Mouse (Mus musculus) CH12.LX (cell line): ENCODE measurements around the gene Nedd4. TPM values are rescaled to one million over a fixed set of nuclear protein-coding genes. Genes with fewer than 3 reads are reported as not detected.

Experiments used
- DNase-seq: peaks from one replicate; pipeline ENCODE4 v3.0.0-alpha.2; 2013; ENCODE audit errors: extremely low read depth
- H3K27ac ChIP-seq: 2 replicates; pipeline ENCODE4 v1.5.1; 2012; ENCODE audit warnings: low read depth, mild to moderate bottlenecking, control low read depth, moderate library complexity; ENCODE audit not compliant: insufficient read depth
- H3K27me3 ChIP-seq: replicated peaks from 2 replicates; pipeline ENCODE3; 2012; ENCODE audit warnings: inconsistent platforms
- H3K36me3 ChIP-seq, 2 experiments: replicated peaks in 1 of 2; 2 replicates each; pipeline versions ENCODE3 to v1.6.1; 2012; ENCODE audit warnings: inconsistent platforms in 1 of 2, low read length in 1 of 2, mild to moderate bottlenecking in 1 of 2, mixed read lengths in 1 of 2, moderate library complexity in 1 of 2; ENCODE audit not compliant: control insufficient read depth in 1 of 2, insufficient read depth in 1 of 2
- H3K4me1 ChIP-seq, 2 experiments: 2 replicates each; pipeline ENCODE4 v1.6.1; 2012; ENCODE audit warnings: inconsistent platforms in 1 of 2, moderate library complexity in 1 of 2; ENCODE audit not compliant: insufficient read depth in 2 of 2, control insufficient read depth in 1 of 2
- H3K4me2 ChIP-seq: 2 replicates; pipeline ENCODE4 v1.6.1; 2012; ENCODE audit warnings: low read depth, mild to moderate bottlenecking, control low read depth; ENCODE audit not compliant: poor library complexity, insufficient read depth, severe bottlenecking
- H3K4me3 ChIP-seq, 3 experiments: fragments of 150-350 bp in 1 of 3; sonication (generic) in 1 of 3; replicated peaks in 1 of 3; 2 replicates each; pipeline versions ENCODE3 to v1.5.1; 2011 to 2012; ENCODE audit warnings: low read depth in 2 of 3, low read length in 2 of 3, mild to moderate bottlenecking in 2 of 3, moderate library complexity in 2 of 3, control low read depth in 1 of 3, improper control_type of control experiment in 1 of 3, inconsistent platforms in 1 of 3, mixed read lengths in 1 of 3; ENCODE audit not compliant: poor library complexity in 1 of 3
- H3K79me2 ChIP-seq: replicated peaks from 2 replicates; pipeline ENCODE4 v1.6.1; 2012; ENCODE audit warnings: mild to moderate bottlenecking, moderate library complexity; ENCODE audit not compliant: control insufficient read depth, poor library complexity, insufficient read depth, severe bottlenecking; ENCODE audit errors: extremely low read depth
- H3K9ac ChIP-seq: 2 replicates; pipeline ENCODE4 v1.6.1; 2012; ENCODE audit warnings: low read depth, mild to moderate bottlenecking, control low read depth, moderate library complexity; ENCODE audit not compliant: insufficient read depth
- H3K9me3 ChIP-seq: replicated peaks from 2 replicates; pipeline ENCODE3; 2012; ENCODE audit warnings: low read length, inconsistent platforms, mixed read lengths
- EP300 ChIP-seq: IDR thresholded peaks from 2 replicates; pipeline ENCODE4 v1.6.1; 2011; ENCODE audit warnings: low read length, improper control_type of control experiment
- IRF4 ChIP-seq: IDR thresholded peaks from 2 replicates; pipeline ENCODE4 v1.6.1; 2014; ENCODE audit warnings: low read depth, mild to moderate bottlenecking, inconsistent platforms, low read length, improper control_type of control experiment
- KAT2A ChIP-seq: IDR thresholded peaks from 2 replicates; pipeline ENCODE4 v1.6.1; 2012; ENCODE audit warnings: low read length, improper control_type of control experiment, inconsistent platforms; ENCODE audit not compliant: insufficient replicate concordance
- MXI1 ChIP-seq: IDR thresholded peaks from 2 replicates; pipeline ENCODE4 v1.6.1; 2011; ENCODE audit warnings: mild to moderate bottlenecking, low read depth, low read length, improper control_type of control experiment
- SMC3 ChIP-seq: IDR thresholded peaks from 2 replicates; pipeline ENCODE4 v1.6.1; 2011; ENCODE audit warnings: low read depth, low read length, improper control_type of control experiment
- TBP ChIP-seq: conservative IDR thresholded peaks from 2 replicates; pipeline ENCODE4 v1.6.1; 2011; ENCODE audit warnings: low read depth, low read length, improper control_type of control experiment
- TCF12 ChIP-seq: IDR thresholded peaks from 2 replicates; pipeline ENCODE4 v1.6.1; 2014; ENCODE audit warnings: low read depth, mild to moderate bottlenecking, inconsistent platforms, low read length, improper control_type of control experiment
- ZKSCAN1 ChIP-seq: IDR thresholded peaks from 2 replicates; pipeline ENCODE4 v1.6.1; 2012; ENCODE audit warnings: low read depth, inconsistent platforms, low read length, improper control_type of control experiment, borderline replicate concordance
- dilution Hi-C: fragments of 300-500 bp; cut with MboI; formaldehyde crosslinking; loops from 2 replicates; pipeline ENCODE4 v1.14.3; 2020; ENCODE audit warnings: low sequenced_read_pairs; ENCODE audit not compliant: extremely low pct_unique_long_range_greater_than_20kb, extremely low pct_ligation_motif_present
- in situ Hi-C: fragments of 300-500 bp; cut with MboI; formaldehyde crosslinking; loops from 3 replicates; pipeline ENCODE4 v1.14.3; 2019; ENCODE audit warnings: low sequenced_read_pairs, low pct_ligation_motif_present, low pct_unique_long_range_greater_than_20kb, mixed read lengths
- polyA plus RNA-seq: library from polyadenylated mRNA; unstranded; fragments of >175 nt; gene quantifications from 2 replicates; pipeline ENCODE4 v1.2.1, GENCODE M21; 2012; ENCODE audit warnings: low read depth; ENCODE audit not compliant: insufficient read length
- total RNA-seq, 2 experiments: library from RNA; depleted of rRNA; stranded (reverse); fragments of 300-350 nt in 1 of 2; fragments of >200 nt in 1 of 2; gene quantifications; 2 replicates each; pipeline ENCODE4 v1.2.3; 2012 to 2014

The Nedd4 gene
- total and polyA plus RNA-seq, 3 experiments, result 56.9 to 211 (median 206) TPM

GRCm38 (mm10) chr9:72797136-72797621, 135.0 kb downstream of the Nedd4 start:
- Histone ChIP-seq H3K4me2 (peak overlapping the region; percentile 17), H3K9me3 (no peaks in the 10 kb centered on the region), H3K79me2 (no peaks in the 10 kb centered on the region), H3K27ac (no peak overlapping the region), H3K4me1 (peaks cover 0 to 4% of the 10 kb centered on the region in 2 experiments; a peak in 2 of 4 replicates), H3K4me3 (no peak overlapping the region), H3K27me3 (no peaks in the 10 kb centered on the region), H3K36me3 (no peaks in the 10 kb centered on the region), H3K9ac (no peak overlapping the region)
- in situ Hi-C loops, result no loop called here
- DNase-seq, result no peak
- TF ChIP-seq TBP (no peak), EP300 (no peak), SMC3 (no peak), TCF12 (no peak), ZKSCAN1 (no peak), KAT2A (no peak), IRF4 (no peak), MXI1 (no peak)
- dilution Hi-C loops, result no loop called here

Other genes starting within 250 kb of the Nedd4 start
- 19.4 and 32.2 TPM in 2 replicates for gene Mns1, start 224.3 kb upstream of the Nedd4 start, total RNA-seq (2012; rRNA removed)
- gene Mns1, start 224.3 kb upstream of the Nedd4 start, total RNA-seq (2014; rRNA removed), result 16.7 and 19.8 TPM in 2 replicates
- 66.0 and 87.7 TPM in 2 replicates for gene Mns1, start 224.3 kb upstream of the Nedd4 start, polyA plus RNA-seq
- gene Tex9, start 170.1 kb upstream of the Nedd4 start, total RNA-seq (2012; rRNA removed), result 12.7 and 16.7 TPM in 2 replicates
- 12.1 and 17.0 TPM in 2 replicates for gene Tex9, start 170.1 kb upstream of the Nedd4 start, total RNA-seq (2014; rRNA removed)
- gene Tex9, start 170.1 kb upstream of the Nedd4 start, polyA plus RNA-seq, result 27.4 and 29.2 TPM in 2 replicates
- gene Rfx7, start 130.1 kb upstream of the Nedd4 start, total RNA-seq (2012; rRNA removed), result 18.4 and 21.0 TPM in 2 replicates
- 27.3 and 30.0 TPM in 2 replicates for gene Rfx7, start 130.1 kb upstream of the Nedd4 start, total RNA-seq (2014; rRNA removed)
- gene Rfx7, start 130.1 kb upstream of the Nedd4 start, polyA plus RNA-seq, result 42.2 and 49.9 TPM in 2 replicates
- gene Prtg, start 144.5 kb downstream of the Nedd4 start, total RNA-seq (2012; rRNA removed), result not detected in 2 replicates
- 0.22 TPM in 1 of 2 replicates, not detected in the other for gene Prtg, start 144.5 kb downstream of the Nedd4 start, total RNA-seq (2014; rRNA removed)
- gene Prtg, start 144.5 kb downstream of the Nedd4 start, polyA plus RNA-seq, result 0.04 TPM in 1 of 2 replicates, not detected in the other